20 mouse cellular contexts compared by ENCODE assay signal in genomic region chr5:147551879-147552627, GRCm38 (mm10).
A peak's percentile ranks its signal among the peaks of the same experiment; 100 is the strongest.
DNase-seq lines count a peak whose midpoint lies in the region; ATAC-seq and TF ChIP-seq lines count a peak whose summit lies in the region.
"Had no signal": no experiment of that assay in that cellular context is flagged by ENCODE, and none has a peak within 500 bp of the region (broad histone marks: within the 10 kb centered on the region; RNA-seq: fewer than 3 reads in every experiment).

No protein-coding gene starts in this region.

- no peak for TF ChIP-seq POLR2A in lung, adult 2 months (IDR thresholded peaks at IDR 0.05; ENCODE audit: borderline replicate concordance, extremely low read depth, low read depth, low read length)

- H3K4me3 ChIP-seq in lung, adult 2 months (replicated peaks; ENCODE audit: extremely low read depth, low read depth, low read length): no peak overlapping the region
- H3K4me3 ChIP-seq: heart, embryonic 13.5 days; liver, embryonic 13.5 days; megakaryocyte, embryonic 14.5 days; myocyte; stomach, embryonic 15.5 days had no signal

- ATAC-seq in megakaryocyte-erythroid progenitor cell, adult 5-6 weeks (replicated peaks; ENCODE audit: low FRiP score, low TSS enrichment, poor library complexity, severe bottlenecking): no peak
- ATAC-seq: activated CD4-positive, CD25-positive, alpha-beta regulatory T cell, adult 4 months; CD4-positive, CD25-positive, alpha-beta regulatory T cell, adult 4 months had no signal

- H3K4me1 ChIP-seq in lung, adult 2 months (ENCODE audit: control insufficient read depth, insufficient read depth, low read length): peaks cover 5% of the 10 kb centered on the region
- H3K4me1 ChIP-seq: liver, embryonic 13.5 days; stomach, embryonic 15.5 days had no signal

- TF ChIP-seq CTCF in lung, adult 2 months (IDR thresholded peaks at IDR 0.05; ENCODE audit: insufficient read depth, low read length): 0 out of 2 replicates have a peak, but pooled peaks have one; percentile 3

- WGBS in lung, adult 2 months: 63% methylated on average over 13 of the region's 13 CpGs

- no peak for DNase-seq in lung, adult 2 months
- DNase-seq in lung, postnatal 14 days: no peak
- DNase-seq in gonadal fat pad, adult 2 months (ENCODE audit: low read depth): peak; percentile 45
- peak; percentile 48 to 57 for DNase-seq in kidney, postnatal 36 days
- peak; percentile 12 to 47 for DNase-seq in lung, postnatal 4 days
- no peak for DNase-seq in thymus, postnatal 36 days
- DNase-seq: cerebellum, adult 9-11 months; embryo, embryonic 11 days; gastrocnemius, postnatal 36 days; heart, postnatal 4 days; liver, embryonic 13.5 days; right cerebral cortex, adult 18-20 months; thymus, postnatal 14 days had no signal

Comparison
In these comparisons a context has a peak if more than half of its experiments do, and no peak if none do; other contexts are left out.
1. DNase-seq: peak in gonadal fat pad, adult 2 months (single experiment), kidney, postnatal 36 days (2 of 2) and lung, postnatal 4 days (2 of 2); none in lung, adult 2 months (single experiment), lung, postnatal 14 days (single experiment) and thymus, postnatal 36 days (0 of 2).